Mouse (Mus musculus): Measurements from ENCODE around the gene Fbxo7. TPM values are rescaled to one million over a fixed set of nuclear protein-coding genes. Genes with fewer than 3 reads are reported as not detected.

Fbxo7 gene
- polyA plus RNA-seq, 1 experiment from 2014 or later: 19.0 TPM

GRCm38 (mm10) chr10:86100281-86100851, 78.6 kb downstream of the Fbxo7 start:
- no peaks in the 10 kb centered on the region for H3K27me3 ChIP-seq
- no peaks in the 10 kb centered on the region for H3K36me3 ChIP-seq
- no peak for ATAC-seq (ENCODE audit: low FRiP score)
- no peak overlapping the region for H3K4me2 ChIP-seq (replicated peaks)
- 74% methylated on average over 3 of the region's 3 CpGs for WGBS
- peaks cover 5% of the 10 kb centered on the region for H3K4me1 ChIP-seq
- H3K9me3 ChIP-seq (replicated peaks): 0 out of 2 replicates have a peak, but pooled peaks cover 4% of the 10 kb centered on the region
- H3K4me3 ChIP-seq: no peak overlapping the region
- H3K27ac ChIP-seq: no peak overlapping the region
- H3K9ac ChIP-seq: no peak overlapping the region

Other genes starting within 250 kb of the Fbxo7 start
- 71.1 and 71.7 TPM in 2 replicates for gene Pwp1, start 192.5 kb upstream of the Fbxo7 start, polyA plus RNA-seq (2016; fragmentation: Nextera tagmentation; extraction: Ambion mirVana)
- 35.3 and 39.0 TPM in 2 replicates for gene Prdm4, start 104.8 kb upstream of the Fbxo7 start, polyA plus RNA-seq (2016; fragmentation: Nextera tagmentation; extraction: Ambion mirVana)
- gene Ascl4, start 94.3 kb upstream of the Fbxo7 start, polyA plus RNA-seq (2016; fragmentation: Nextera tagmentation; extraction: Ambion mirVana): 0.53 and 0.59 TPM in 2 replicates
- 186 and 192 TPM in 2 replicates for gene Rtcb, start 64.1 kb upstream of the Fbxo7 start, polyA plus RNA-seq (2016; fragmentation: Nextera tagmentation; extraction: Ambion mirVana)
- not detected in 2 replicates for gene Bpifc, start 10.1 kb upstream of the Fbxo7 start, polyA plus RNA-seq (2016; fragmentation: Nextera tagmentation; extraction: Ambion mirVana)

Measured in hindbrain, embryonic 12.5 days (tissue).